Mouse (Mus musculus) urinary bladder, adult 2 months (tissue): ENCODE data around the gene Creld1. TPM values are rescaled to one million over a fixed set of nuclear protein-coding genes. Genes with fewer than 3 reads are reported as not detected.

Experiments
- DNase-seq: peaks from one replicate; pipeline ENCODE4 v3.0.0; 2022; ENCODE audit warnings: low spot score
- polyA plus RNA-seq: library from polyadenylated mRNA; depleted of rRNA; stranded (reverse); fragments of >200 nt; gene quantifications from 2 replicates; pipeline ENCODE4 v1.2.3, GENCODE M21; 2012

The Creld1 gene
- polyA plus RNA-seq, 1 experiment = 46.1 TPM

- DNase-seq = no peak
Observed at GRCm38 (mm10) chr6:113471297-113471936, 11.7 kb upstream of the Creld1 start, which contains the start of gene Il17rc. Gene Il17rc, plus strand, starts transcription at chr6:113471427.

DNA sequence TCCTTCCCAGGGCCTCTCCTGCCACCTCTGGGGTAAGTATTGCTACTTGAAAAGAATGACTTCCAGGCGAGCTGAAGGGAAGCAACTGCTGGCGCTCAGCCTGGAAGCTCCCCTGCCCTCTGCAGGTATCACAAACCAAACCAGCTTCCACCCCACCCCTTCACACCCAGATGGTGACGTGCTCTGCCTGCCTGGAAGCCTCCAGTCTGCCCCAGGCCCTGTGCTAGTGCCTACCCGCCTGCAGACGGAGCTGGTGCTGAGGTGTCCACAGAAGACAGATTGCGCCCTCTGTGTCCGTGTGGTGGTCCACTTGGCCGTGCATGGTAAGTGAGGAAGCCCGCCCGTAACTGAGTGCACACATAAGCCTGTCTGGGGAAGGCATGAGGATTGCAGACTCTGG is 11.0 kb upstream of the Creld1 start:
- DNase-seq = no peak

GRCm38 (mm10) chr6:113473246-113473645 is 9.9 kb upstream of the Creld1 start:
- DNase-seq = no peak

DNA sequence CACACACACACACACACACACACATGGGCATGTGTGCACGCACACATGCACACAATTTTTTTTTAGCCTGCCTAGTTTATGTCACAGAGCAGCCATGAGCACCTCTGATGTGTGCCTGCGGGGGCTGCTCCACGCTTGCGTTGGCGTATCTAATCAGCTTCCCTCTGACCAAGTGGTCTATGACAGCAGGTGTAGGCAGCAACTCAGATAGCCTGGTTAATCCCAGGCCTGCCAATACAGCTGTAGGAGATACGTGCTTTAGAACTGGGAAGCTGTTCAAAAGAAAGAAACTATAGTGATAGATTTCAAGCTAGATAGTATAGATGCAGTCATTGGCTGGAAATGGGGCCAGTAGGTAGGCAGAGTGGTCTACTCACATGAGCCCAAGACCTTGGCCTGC is 9.4 kb upstream of the Creld1 start:
- no peak for DNase-seq

GRCm38 (mm10) chr6:113477353-113477752 is 5.7 kb upstream of the Creld1 start:
- no peak for DNase-seq

DNA sequence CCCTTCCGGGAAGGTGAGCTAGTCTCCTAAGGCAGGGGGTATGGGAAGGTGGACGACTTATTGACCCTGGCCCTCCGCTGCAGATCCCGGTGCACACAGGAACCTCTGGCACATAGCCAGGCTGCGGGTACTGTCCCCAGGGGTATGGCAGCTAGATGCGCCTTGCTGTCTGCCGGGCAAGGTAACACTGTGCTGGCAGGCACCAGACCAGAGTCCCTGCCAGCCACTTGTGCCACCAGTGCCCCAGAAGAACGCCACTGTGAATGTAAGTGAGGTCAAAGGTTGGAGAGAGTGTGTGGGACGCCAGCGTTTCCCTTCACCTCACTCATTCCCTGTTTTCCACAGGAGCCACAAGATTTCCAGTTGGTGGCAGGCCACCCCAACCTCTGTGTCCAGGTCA is 4.2 kb upstream of the Creld1 start:
- no peak for DNase-seq

- no peak for DNase-seq
Observed at GRCm38 (mm10) chr6:113480555-113481373, 2.3 kb upstream of the Creld1 start.

DNA sequence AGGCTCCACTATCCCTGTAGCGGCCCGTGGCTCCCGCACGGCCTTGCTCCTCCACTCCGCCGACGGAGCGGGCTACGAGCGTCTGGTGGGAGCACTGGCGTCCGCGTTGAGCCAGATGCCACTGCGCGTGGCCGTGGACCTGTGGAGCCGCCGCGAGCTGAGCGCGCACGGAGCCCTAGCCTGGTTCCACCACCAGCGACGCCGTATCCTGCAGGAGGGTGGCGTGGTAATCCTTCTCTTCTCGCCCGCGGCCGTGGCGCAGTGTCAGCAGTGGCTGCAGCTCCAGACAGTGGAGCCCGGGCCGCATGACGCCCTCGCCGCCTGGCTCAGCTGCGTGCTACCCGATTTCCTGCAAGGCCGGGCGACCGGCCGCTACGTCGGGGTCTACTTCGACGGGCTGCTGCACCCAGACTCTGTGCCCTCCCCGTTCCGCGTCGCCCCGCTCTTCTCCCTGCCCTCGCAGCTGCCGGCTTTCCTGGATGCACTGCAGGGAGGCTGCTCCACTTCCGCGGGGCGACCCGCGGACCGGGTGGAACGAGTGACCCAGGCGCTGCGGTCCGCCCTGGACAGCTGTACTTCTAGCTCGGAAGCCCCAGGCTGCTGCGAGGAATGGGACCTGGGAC is 509 bp upstream of the Creld1 start:
- DNase-seq = no peak

DNA sequence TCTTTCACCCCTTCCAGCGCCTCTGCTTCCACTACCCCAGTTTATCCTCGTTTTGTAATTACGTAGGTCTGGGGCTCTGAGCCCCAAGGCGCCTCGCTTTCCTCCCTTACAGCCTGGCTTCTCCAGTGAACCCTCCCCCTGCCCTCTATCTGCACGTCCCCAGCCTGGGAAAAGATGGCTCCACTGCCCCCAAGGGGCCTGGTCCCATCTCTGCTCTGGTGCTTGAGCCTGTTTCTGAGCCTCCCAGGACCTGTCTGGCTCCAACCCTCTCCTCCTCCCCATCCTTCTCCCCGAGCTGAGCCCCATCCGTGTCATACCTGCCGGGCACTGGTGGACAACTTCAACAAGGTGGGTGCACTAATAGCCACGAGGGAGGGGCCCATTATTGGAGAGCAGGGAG is 632 bp downstream of the Creld1 start:
- DNase-seq = no peak

DNA sequence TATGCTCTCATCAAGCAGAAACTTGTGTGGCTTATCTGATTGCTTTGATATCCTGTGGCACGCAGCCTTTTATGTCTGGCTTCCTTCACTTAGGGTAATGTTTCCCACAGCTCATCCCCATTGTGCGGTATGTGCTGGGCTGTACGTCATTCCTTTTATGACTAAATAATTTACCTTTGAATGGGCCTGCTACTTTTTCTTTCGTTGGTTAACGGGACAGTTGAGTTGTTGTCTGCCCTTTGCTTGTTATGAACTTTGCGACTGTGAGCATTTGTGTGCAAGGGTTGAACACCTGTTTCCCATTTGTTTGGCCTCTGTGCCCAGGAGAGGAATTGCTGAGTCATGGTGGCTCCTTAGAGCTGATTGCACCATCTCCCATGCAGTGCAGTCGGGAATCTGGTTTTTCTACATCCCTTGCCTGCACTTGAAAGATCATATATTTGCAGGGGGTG is 4.1 kb downstream of the Creld1 start:
- DNase-seq = peak; percentile 23

DNA sequence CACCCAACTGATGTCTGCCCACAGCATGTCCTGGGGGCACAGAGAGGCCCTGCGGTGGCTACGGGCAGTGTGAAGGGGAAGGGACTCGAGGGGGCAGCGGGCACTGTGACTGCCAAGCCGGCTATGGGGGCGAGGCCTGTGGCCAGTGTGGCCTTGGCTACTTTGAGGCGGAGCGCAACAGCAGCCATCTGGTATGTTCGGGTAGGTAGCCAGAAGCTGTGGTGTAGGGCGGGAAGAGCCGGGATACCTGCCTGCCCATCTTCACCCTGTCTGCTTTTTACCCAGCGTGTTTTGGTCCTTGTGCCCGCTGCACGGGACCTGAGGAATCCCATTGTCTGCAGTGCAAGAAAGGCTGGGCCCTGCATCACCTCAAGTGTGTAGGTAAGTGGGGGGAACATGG is 6.3 kb downstream of the Creld1 start:
- DNase-seq = no peak

- DNase-seq = no peak
Observed at GRCm38 (mm10) chr6:113492101-113492864, 9.2 kb downstream of the Creld1 start.

DNA sequence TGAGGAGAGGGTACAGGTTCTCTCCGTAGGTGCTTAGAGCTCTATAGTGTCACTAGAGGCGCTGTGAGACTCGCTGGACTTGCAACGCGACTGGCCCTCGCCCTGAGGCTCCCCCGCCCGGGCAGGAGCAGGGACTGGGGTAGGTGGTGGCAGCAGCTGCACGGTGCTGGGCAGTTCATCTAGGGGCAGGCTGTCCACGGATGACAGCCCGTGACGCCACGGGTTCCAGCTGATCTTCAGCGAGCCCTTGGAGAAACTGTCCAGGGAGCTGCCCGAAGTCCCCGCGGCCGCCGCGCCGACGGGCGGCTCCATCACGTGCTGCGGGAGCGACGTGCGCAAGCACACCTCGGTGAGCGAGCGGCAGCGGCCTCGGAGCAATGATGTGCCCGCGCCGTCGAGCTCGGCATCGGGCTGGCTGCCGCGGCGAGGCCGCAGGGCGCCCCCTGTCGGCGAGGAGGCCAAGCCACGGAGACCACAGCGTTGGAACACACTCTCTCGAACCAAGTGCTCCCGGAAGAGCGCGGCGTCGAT is 11.2 kb downstream of the Creld1 start:
- peak; percentile 84 for DNase-seq

DNA sequence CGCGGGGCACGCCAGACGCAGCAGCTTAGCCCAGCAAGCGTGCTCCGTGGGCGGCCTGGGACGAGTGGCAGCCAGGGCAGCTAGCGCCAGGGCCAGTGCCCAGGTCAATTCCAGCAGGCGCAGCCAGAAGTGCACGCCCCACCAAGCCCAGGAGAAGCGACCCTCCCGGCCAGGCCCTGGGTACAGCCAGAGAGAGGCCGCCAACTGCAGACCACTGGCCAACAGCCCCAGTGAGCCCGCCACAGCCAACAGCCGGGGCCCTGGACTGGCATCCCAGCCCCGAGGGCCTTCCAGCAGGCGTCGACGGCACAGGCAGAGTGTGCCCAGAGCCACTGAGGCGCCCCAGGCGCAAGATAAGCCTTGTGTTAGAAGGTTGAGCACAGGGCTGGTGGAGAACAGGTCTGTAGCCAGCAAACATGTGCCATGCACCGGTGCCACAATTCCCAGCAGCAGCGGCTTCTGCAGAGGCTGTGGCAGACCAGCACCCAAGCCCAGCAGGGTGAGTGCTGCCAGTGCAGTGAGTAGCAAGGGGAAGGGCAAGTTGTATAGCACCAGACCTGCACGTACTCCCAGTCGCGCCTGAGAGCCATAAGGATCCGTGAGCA is 12.1 kb downstream of the Creld1 start:
- no peak for DNase-seq

- no peak for DNase-seq
Observed at GRCm38 (mm10) chr6:113499346-113499745, 16.2 kb downstream of the Creld1 start.

DNA sequence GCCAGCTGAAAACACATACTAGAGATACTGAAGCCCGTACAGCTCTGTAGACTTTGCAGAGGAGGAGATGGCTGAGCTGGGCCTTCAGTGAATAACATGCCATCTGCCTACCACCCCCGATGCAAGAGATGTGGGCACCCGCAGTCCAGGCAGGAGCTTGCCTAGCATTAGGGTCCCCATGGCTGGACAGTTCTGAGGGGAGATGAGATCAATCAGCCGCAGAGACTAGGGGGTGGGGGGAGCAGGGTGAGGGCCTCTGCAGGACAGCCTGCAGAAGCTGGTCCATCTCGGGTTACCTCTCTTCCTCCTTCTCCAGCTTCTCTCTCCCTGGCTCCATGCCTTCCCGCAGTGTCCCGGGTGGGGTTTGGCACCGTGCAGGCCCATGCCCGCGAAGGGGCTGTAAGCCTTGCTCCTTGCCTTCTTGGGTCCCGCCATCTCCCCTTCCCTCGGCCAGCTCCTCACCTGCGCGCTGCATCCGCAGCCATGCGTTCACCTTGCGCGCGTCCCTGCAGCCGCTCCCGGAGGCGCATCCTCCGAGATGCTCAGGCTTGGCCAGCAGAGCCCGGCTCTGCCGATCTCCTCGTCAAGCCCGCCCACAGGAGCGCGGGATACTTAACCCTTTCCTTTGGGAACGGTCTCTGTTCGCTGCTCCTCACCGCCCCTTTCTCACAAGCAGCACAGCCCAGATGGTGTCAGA is 18.4 kb downstream of the Creld1 start, which contains the start of gene Prrt3:
Gene Prrt3 (minus strand): TSS at position 544 of the 697 bp plus-strand sequence.
- no peak for DNase-seq

GRCm38 (mm10) chr6:113502801-113503200 is 19.7 kb downstream of the Creld1 start:
- DNase-seq = no peak

GRCm38 (mm10) chr6:113505689-113506088 is 22.6 kb downstream of the Creld1 start:
- DNase-seq = no peak

- DNase-seq = no peak
Observed at GRCm38 (mm10) chr6:113507130-113507529, 24.0 kb downstream of the Creld1 start.

- no peak for DNase-seq
Observed at GRCm38 (mm10) chr6:113508272-113508946, 25.3 kb downstream of the Creld1 start.
